Mouse (Mus musculus) regulatory T cell (primary cell): ENCODE data around the gene 2300002M23Rik.

Experiments
- in situ Hi-C: fragments of 300-600 bp; cut with MboI, MseI; formaldehyde crosslinking; loops from one replicate; pipeline ENCODE4 v1.15.1; 2025; ENCODE audit warnings: high pct_unique_total_duplicates

2300002M23Rik gene

GRCm38 (mm10) chr17:35567150-35567549, at the start of gene 2300002M23Rik:
Gene 2300002M23Rik, plus strand, starts transcription at chr17:35567450.
- in situ Hi-C loops = no loop called here

GRCm38 (mm10) chr17:35517526-35517925, 49.7 kb upstream of the 2300002M23Rik start:
- in situ Hi-C loops = loop anchor here (5.0 kb wide), 1 partner anchor 50 kb away; no protein-coding TSS in a partner anchor

GRCm38 (mm10) chr17:35524354-35524753, 42.9 kb upstream of the 2300002M23Rik start:
- in situ Hi-C loops = no loop called here

- in situ Hi-C loops = loop anchor here (25.0 kb wide), 1 partner anchor 839 kb away; no protein-coding TSS in a partner anchor
Observed at GRCm38 (mm10) chr17:35526644-35527043, 40.6 kb upstream of the 2300002M23Rik start.

- in situ Hi-C loops = loop anchor here (25.0 kb wide), 1 partner anchor 845 kb away; no protein-coding TSS in a partner anchor
Observed at GRCm38 (mm10) chr17:35532360-35532759, 34.9 kb upstream of the 2300002M23Rik start.

- in situ Hi-C loops = loop anchor here (25.0 kb wide), 1 partner anchor 846 kb away; no protein-coding TSS in a partner anchor
Observed at GRCm38 (mm10) chr17:35532901-35533300, 34.3 kb upstream of the 2300002M23Rik start, which contains the start of gene Psors1c2. Gene Psors1c2, plus strand, starts transcription at chr17:35533201.

GRCm38 (mm10) chr17:35534343-35534742, 32.9 kb upstream of the 2300002M23Rik start:
- in situ Hi-C loops = loop anchor here (25.0 kb wide), 1 partner anchor 847 kb away; no protein-coding TSS in a partner anchor

GRCm38 (mm10) chr17:35537421-35537820, 29.8 kb upstream of the 2300002M23Rik start:
- in situ Hi-C loops = loop anchor here (5.0 to 25.0 kb wide), 2 partner anchors 80 to 850 kb away; no protein-coding TSS in a partner anchor

- in situ Hi-C loops = loop anchor here (5.0 to 25.0 kb wide), 2 partner anchors 79 to 851 kb away; no protein-coding TSS in a partner anchor
Observed at GRCm38 (mm10) chr17:35538476-35538875, 28.8 kb upstream of the 2300002M23Rik start.

- in situ Hi-C loops = loop anchor here (5.0 to 25.0 kb wide), 2 partner anchors 78 to 852 kb away; no protein-coding TSS in a partner anchor
Observed at GRCm38 (mm10) chr17:35539540-35539939, 27.7 kb upstream of the 2300002M23Rik start.

GRCm38 (mm10) chr17:35542761-35543411, 24.4 kb upstream of the 2300002M23Rik start:
- in situ Hi-C loops = loop anchor here (25.0 kb wide), 1 partner anchor 856 kb away; no protein-coding TSS in a partner anchor

- in situ Hi-C loops = loop anchor here (25.0 kb wide), 1 partner anchor 856 kb away; no protein-coding TSS in a partner anchor
Observed at GRCm38 (mm10) chr17:35543412-35543861, 23.8 kb upstream of the 2300002M23Rik start.

- in situ Hi-C loops = loop anchor here (25.0 kb wide), 1 partner anchor 857 kb away; no protein-coding TSS in a partner anchor
Observed at GRCm38 (mm10) chr17:35544001-35544400, 23.2 kb upstream of the 2300002M23Rik start.

- in situ Hi-C loops = loop anchor here (25.0 kb wide), 1 partner anchor 857 kb away; no protein-coding TSS in a partner anchor
Observed at GRCm38 (mm10) chr17:35544680-35545079, 22.6 kb upstream of the 2300002M23Rik start.

- in situ Hi-C loops = loop anchor here (25.0 kb wide), 1 partner anchor 860 kb away; no protein-coding TSS in a partner anchor
Observed at GRCm38 (mm10) chr17:35547465-35547864, 19.8 kb upstream of the 2300002M23Rik start.

GRCm38 (mm10) chr17:35548636-35549035, 18.6 kb upstream of the 2300002M23Rik start:
- in situ Hi-C loops = loop anchor here (25.0 kb wide), 1 partner anchor 861 kb away; no protein-coding TSS in a partner anchor

- in situ Hi-C loops = loop anchor here (25.0 kb wide), 1 partner anchor 862 kb away; no protein-coding TSS in a partner anchor
Observed at GRCm38 (mm10) chr17:35549437-35550142, 17.7 kb upstream of the 2300002M23Rik start.

GRCm38 (mm10) chr17:35550143-35550494, 17.1 kb upstream of the 2300002M23Rik start:
- in situ Hi-C loops = no loop called here

- in situ Hi-C loops = no loop called here
Observed at GRCm38 (mm10) chr17:35550871-35551270, 16.4 kb upstream of the 2300002M23Rik start.

GRCm38 (mm10) chr17:35551881-35552414, 15.3 kb upstream of the 2300002M23Rik start, which contains the start of gene Cdsn:
Gene Cdsn, plus strand, starts transcription at chr17:35552128.
- in situ Hi-C loops = no loop called here

GRCm38 (mm10) chr17:35554321-35554720, 12.9 kb upstream of the 2300002M23Rik start:
- in situ Hi-C loops = no loop called here
